Mouse (Mus musculus): ENCODE data around the gene Dnajc28.

DNA sequence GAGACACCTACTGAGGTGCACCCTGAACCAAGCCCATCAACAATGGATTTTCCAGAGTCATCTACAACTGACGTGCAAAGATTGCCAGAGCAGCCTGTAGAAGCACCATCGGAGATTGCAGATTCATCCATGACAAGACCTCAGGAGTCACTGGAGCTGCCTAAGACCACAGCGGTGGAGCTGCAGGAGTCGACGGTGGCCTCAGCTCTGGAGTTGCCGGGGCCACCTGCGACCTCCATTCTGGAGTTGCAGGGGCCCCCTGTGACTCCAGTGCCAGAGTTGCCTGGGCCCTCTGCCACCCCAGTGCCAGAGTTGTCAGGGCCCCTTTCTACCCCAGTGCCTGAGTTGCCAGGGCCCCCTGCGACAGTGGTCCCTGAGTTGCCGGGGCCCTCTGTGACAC is 36.5 kb upstream of the Dnajc28 start:
- TF ChIP-seq CTCF (IDR thresholded peaks at IDR 0.05; ENCODE audit: borderline replicate concordance, insufficient read depth, low read length) (no peak), POLR2A (IDR thresholded peaks at IDR 0.05; ENCODE audit: low read depth, low read length) (no peak)

Measured in embryonic fibroblast, embryonic 13.5 days (primary cell).